ENCODE assay signal across 22 mouse cellular contexts in the genomic region with DNA sequence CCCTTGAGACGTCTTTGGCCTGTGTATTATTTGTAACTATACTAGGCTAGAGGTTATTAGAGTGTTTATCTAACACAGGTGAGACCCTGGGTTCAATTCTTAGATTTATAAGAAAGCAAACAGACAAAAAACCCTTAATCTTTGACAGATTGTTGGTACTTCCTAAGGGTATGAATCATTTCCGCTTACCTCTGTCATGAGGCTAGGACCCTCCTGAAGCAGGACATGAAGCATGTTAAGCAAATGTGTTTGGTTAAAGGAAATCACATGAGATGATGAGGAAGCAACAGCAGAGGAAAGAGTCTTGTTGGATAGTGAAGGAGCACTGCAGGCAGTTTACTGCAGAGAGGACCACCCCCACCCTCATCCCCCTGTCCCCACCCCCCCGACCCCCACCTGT.
DNase-seq lines count a peak whose midpoint lies in the region; ATAC-seq and TF ChIP-seq lines count a peak whose summit lies in the region.
"Had no signal": no experiment of that assay in that cellular context is flagged by ENCODE, and none has a peak within 500 bp of the region (broad histone marks: within the 10 kb centered on the region; RNA-seq: fewer than 3 reads in every experiment).

No protein-coding gene starts in this region.

- peaks cover 3% of the 10 kb centered on the region for H3K4me1 ChIP-seq in heart, adult 2 months (ENCODE audit: control insufficient read depth, insufficient read depth, low read length)
- no peaks in the 10 kb centered on the region for H3K4me1 ChIP-seq in heart, embryonic 11.5 days (ENCODE audit: control insufficient read depth, insufficient read depth, low read length)
- H3K4me1 ChIP-seq in liver, postnatal 0 days (ENCODE audit: insufficient read depth) = no peaks in the 10 kb centered on the region
- no peaks in the 10 kb centered on the region; the same call in 1 of the 2 replicates for H3K4me1 ChIP-seq in lung, postnatal 0 days (ENCODE audit: insufficient read depth, low read depth, low read length)
- H3K4me1 ChIP-seq: forebrain, embryonic 12.5 days; heart, embryonic 10.5 days; heart, embryonic 15.5 days; hindbrain, embryonic 13.5 days had no signal

- no peaks in the 10 kb centered on the region; the same call in 1 of the 2 replicates for H3K36me3 ChIP-seq in heart, adult 2 months (ENCODE audit: control insufficient read depth, insufficient read depth, low read length)
- no peaks in the 10 kb centered on the region for H3K36me3 ChIP-seq in heart, embryonic 11.5 days (ENCODE audit: control insufficient read depth, insufficient read depth, low read length)
- 0 out of 2 replicates have a peak, but pooled peaks cover 8% of the 10 kb centered on the region for H3K36me3 ChIP-seq in liver, postnatal 0 days (replicated peaks; ENCODE audit: insufficient read depth, low read length)
- H3K36me3 ChIP-seq in lung, postnatal 0 days (ENCODE audit: insufficient read depth, low read length) = no peaks in the 10 kb centered on the region
- H3K36me3 ChIP-seq: forebrain, embryonic 12.5 days; heart, embryonic 15.5 days; hindbrain, embryonic 13.5 days had no signal

- no peak for DNase-seq in heart, adult 2 months
- DNase-seq in liver, postnatal 0 days = no peak
- no peak for DNase-seq in liver
- peak; percentile 48 for DNase-seq in lung, postnatal 0 days (ENCODE audit: low spot score)
- DNase-seq in lung, postnatal 4 days = no peak
- DNase-seq in urinary bladder, adult 18-20 months (ENCODE audit: low spot score in 2 of 2) = no peak
- no peak for DNase-seq in spleen, postnatal 36 days (ENCODE audit: low spot score in 2 of 2)
- DNase-seq: adrenal gland, postnatal 10 days; cerebellum, adult 18-20 months; cerebellum, adult 9-11 months; cerebellum, postnatal 36 days; gastrocnemius, postnatal 25 days; heart, adult 11 months; heart, postnatal 14 days had no signal

- WGBS in heart, adult 2 months = 48% methylated on average over 3 of the region's 3 CpGs
- WGBS in heart, embryonic 11.5 days (ENCODE audit: insufficient replicate concordance) = 69% methylated on average over 3 of the region's 3 CpGs
- WGBS in liver, postnatal 0 days (ENCODE audit: insufficient replicate concordance) = 65% methylated on average over 3 of the region's 3 CpGs
- WGBS in lung, postnatal 0 days = 59% methylated on average over 3 of the region's 3 CpGs

- H3K9ac ChIP-seq in heart, adult 2 months (ENCODE audit: low read depth, low read length) = no peak overlapping the region
- no peak overlapping the region for H3K9ac ChIP-seq in heart, embryonic 11.5 days (ENCODE audit: low read depth, low read length)
- H3K9ac ChIP-seq in liver, postnatal 0 days (replicated peaks) = no peak overlapping the region
- no peak overlapping the region for H3K9ac ChIP-seq in lung, postnatal 0 days (replicated peaks; ENCODE audit: low read depth)
- H3K9ac ChIP-seq: embryonic facial prominence, embryonic 13.5 days; forebrain, embryonic 12.5 days; heart, embryonic 15.5 days; hindbrain, embryonic 13.5 days had no signal

- H3K4me3 ChIP-seq in heart, adult 2 months = no peak overlapping the region
- H3K4me3 ChIP-seq in heart, embryonic 11.5 days (ENCODE audit: low read depth, low read length) = no peak overlapping the region
- no peak overlapping the region for H3K4me3 ChIP-seq in liver, postnatal 0 days (ENCODE audit: low read depth, low read length)
- no peak overlapping the region for H3K4me3 ChIP-seq in lung, postnatal 0 days (ENCODE audit: low read depth, low read length)
- H3K4me3 ChIP-seq: embryonic facial prominence, embryonic 13.5 days; forebrain, embryonic 12.5 days; heart, embryonic 10.5 days; heart, embryonic 15.5 days; hindbrain, embryonic 13.5 days had no signal

- H3K9me3 ChIP-seq in heart, embryonic 11.5 days (replicated peaks; ENCODE audit: control insufficient read depth, low read length) = no peaks in the 10 kb centered on the region
- no peaks in the 10 kb centered on the region for H3K9me3 ChIP-seq in liver, postnatal 0 days (ENCODE audit: low read length)
- no peaks in the 10 kb centered on the region for H3K9me3 ChIP-seq in lung, postnatal 0 days (ENCODE audit: low read length)
- H3K9me3 ChIP-seq: embryonic facial prominence, embryonic 13.5 days; forebrain, embryonic 12.5 days; heart, embryonic 10.5 days; heart, embryonic 15.5 days; hindbrain, embryonic 13.5 days had no signal

- TF ChIP-seq POLR2A in heart, adult 2 months (IDR thresholded peaks at IDR 0.05; ENCODE audit: insufficient read depth, low read depth, low read length) = no peak

- intact Hi-C loops in heart, adult 2 months (cut with DNase I) = no loop called here

- TF ChIP-seq CTCF in heart, adult 2 months (IDR thresholded peaks at IDR 0.05) = no peak
- TF ChIP-seq CTCF in liver, postnatal 0 days (IDR thresholded peaks at IDR 0.05; ENCODE audit: low read depth) = no peak
- TF ChIP-seq CTCF in lung, postnatal 0 days (IDR thresholded peaks at IDR 0.05) = no peak

- peak overlapping the region; percentile 59 for H3K27ac ChIP-seq in heart, adult 2 months
- no peak overlapping the region for H3K27ac ChIP-seq in heart, embryonic 11.5 days (ENCODE audit: low read depth, low read length)
- no peak overlapping the region; the same call in 1 of the 2 replicates for H3K27ac ChIP-seq in liver, postnatal 0 days (ENCODE audit: low read depth)
- H3K27ac ChIP-seq in lung, postnatal 0 days (ENCODE audit: low read length) = peak overlapping the region; percentile 63
- H3K27ac ChIP-seq: embryonic facial prominence, embryonic 13.5 days; forebrain, embryonic 12.5 days; heart, embryonic 10.5 days; heart, embryonic 15.5 days; hindbrain, embryonic 13.5 days; hindbrain, postnatal 0 days had no signal

- H3K27me3 ChIP-seq in heart, adult 2 months (ENCODE audit: control insufficient read depth, insufficient read depth, low read length) = no peaks in the 10 kb centered on the region
- no peaks in the 10 kb centered on the region for H3K27me3 ChIP-seq in heart, embryonic 11.5 days (ENCODE audit: control insufficient read depth, insufficient read depth, low read length)
- no peaks in the 10 kb centered on the region for H3K27me3 ChIP-seq in liver, postnatal 0 days (ENCODE audit: insufficient read depth, low read length)
- H3K27me3 ChIP-seq in lung, postnatal 0 days (replicated peaks; ENCODE audit: insufficient read depth, low read length) = no peaks in the 10 kb centered on the region
- H3K27me3 ChIP-seq: embryonic facial prominence, embryonic 13.5 days; forebrain, embryonic 12.5 days; heart, embryonic 15.5 days; hindbrain, embryonic 13.5 days had no signal

- H3K79me2 ChIP-seq in heart, adult 2 months (replicated peaks; ENCODE audit: control insufficient read depth, insufficient read depth, low read length) = no peaks in the 10 kb centered on the region; the same call in 1 of the 2 replicates

- ATAC-seq in heart, embryonic 11.5 days (replicated peaks; ENCODE audit: insufficient number of reproducible peaks, low FRiP score, low TSS enrichment) = no peak
- no peak for ATAC-seq in liver, postnatal 0 days
- ATAC-seq in lung, postnatal 0 days = peak; percentile 29
- ATAC-seq: forebrain, embryonic 16.5 days; hindbrain, postnatal 0 days had no signal

- H3K4me2 ChIP-seq in heart, embryonic 11.5 days = no peak overlapping the region
- H3K4me2 ChIP-seq in liver, postnatal 0 days (ENCODE audit: low read depth, low read length) = no peak overlapping the region
- no peak overlapping the region for H3K4me2 ChIP-seq in lung, postnatal 0 days (replicated peaks; ENCODE audit: low read depth, low read length)
- H3K4me2 ChIP-seq: embryonic facial prominence, embryonic 13.5 days; forebrain, embryonic 12.5 days; heart, embryonic 15.5 days; hindbrain, embryonic 13.5 days had no signal

- TF ChIP-seq EP300 in heart, adult 2 months (IDR thresholded peaks at IDR 0.05; ENCODE audit: insufficient read depth, low read depth, low read length) = no peak
- 0 out of 2 replicates have a peak, but pooled peaks have one; percentile 11 for TF ChIP-seq EP300 in liver, postnatal 0 days (IDR thresholded peaks at IDR 0.05; ENCODE audit: low read depth)
- peak; percentile 60; the same call in 1 of the 2 replicates for TF ChIP-seq EP300 in lung, postnatal 0 days (IDR thresholded peaks at IDR 0.05)

Comparison
In these comparisons a context has a peak if more than half of its experiments do, and no peak if none do; other contexts are left out.
1. H3K27ac ChIP-seq: peak in heart, adult 2 months (single experiment) and lung, postnatal 0 days (single experiment); none in heart, embryonic 11.5 days (single experiment) and liver, postnatal 0 days (single experiment).